Mouse (Mus musculus) WW6 (cell line): ENCODE measurements around the gene Snd1.

Source experiments
- DNase-seq: peaks from one replicate; pipeline ENCODE4 v3.0.0-alpha.2; 2013; ENCODE audit warnings: low read depth, low spot score

Snd1 gene

DNA sequence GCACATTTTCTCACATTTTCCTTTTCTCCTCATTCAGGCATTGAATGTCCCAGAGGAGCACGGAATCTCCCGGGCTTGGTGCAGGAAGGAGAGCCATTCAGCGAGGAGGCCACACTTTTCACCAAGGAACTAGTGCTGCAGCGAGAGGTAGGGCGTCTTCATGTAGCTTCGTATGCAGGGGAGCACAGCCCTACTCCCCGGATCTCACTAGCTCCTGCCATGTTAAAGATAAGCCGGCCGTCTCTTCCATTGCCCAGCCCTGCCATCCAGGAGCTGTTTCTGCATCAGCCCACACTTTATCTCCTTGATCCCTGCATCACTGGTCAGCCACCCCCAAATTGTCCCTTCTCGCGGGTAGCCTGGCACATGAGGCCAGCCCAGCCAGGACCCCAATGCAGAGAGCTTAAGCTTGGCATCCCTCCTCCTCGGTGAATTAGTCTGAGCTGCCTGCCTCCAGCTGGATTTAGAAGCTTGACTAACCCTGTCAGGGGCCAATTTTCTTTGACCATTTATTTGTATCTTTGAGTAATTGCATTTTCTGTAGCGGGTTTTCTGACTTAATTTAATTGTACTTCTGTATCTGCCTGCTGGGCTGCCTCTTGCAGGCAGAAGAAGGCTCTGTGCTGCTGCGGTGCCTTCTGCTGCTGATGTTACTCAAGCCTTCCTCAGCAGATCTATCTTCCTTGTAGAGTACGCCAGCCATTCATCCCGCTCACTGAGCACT is 321.0 kb downstream of the Snd1 start:
- no peak for DNase-seq

GRCm38 (mm10) chr6:28799818-28800217 is 324.9 kb downstream of the Snd1 start:
- DNase-seq = no peak

DNA sequence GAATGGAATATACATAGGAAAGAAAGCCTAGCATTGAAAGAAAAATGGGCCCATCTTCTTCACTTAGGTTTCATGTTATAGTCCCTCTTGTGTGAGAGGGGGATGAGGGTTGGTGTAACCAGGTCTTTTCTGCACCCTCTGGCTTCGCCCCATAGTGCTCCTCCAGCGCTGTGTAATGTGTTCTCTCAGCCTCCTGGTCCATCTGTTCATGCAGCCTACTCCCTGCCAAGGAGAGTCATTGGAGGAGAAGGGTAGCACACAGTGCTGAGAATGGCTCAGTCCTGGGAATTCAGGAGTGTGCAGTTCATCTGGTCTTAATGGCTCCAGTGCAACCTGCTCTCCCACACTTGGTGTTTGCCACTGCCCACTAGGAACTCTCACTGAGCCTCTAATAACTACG is 326.0 kb downstream of the Snd1 start:
- no peak for DNase-seq

GRCm38 (mm10) chr6:28803678-28804279 is 328.8 kb downstream of the Snd1 start:
- DNase-seq = no peak

- no peak for DNase-seq
Observed at GRCm38 (mm10) chr6:28804751-28805150, 329.8 kb downstream of the Snd1 start.

DNA sequence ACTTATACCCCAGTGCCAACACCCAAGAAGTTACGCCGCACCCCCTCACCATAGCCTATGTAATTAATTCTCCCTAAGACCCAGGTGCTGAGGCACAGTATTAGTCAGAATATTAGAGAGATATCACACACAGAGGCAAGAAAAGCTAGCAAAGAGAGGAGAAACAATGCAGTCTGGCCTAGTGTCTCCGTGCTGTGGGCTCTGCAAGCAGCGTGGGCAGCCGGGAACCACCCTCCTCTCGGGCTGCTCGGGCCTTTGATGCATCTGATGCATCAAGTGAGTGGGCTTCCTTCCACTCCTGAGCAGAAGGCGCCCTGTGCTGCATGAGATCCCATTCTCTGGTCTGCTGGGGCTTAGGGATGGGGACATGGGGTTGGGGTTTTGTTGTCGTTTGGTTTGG is 338.1 kb downstream of the Snd1 start:
- no peak for DNase-seq

DNA sequence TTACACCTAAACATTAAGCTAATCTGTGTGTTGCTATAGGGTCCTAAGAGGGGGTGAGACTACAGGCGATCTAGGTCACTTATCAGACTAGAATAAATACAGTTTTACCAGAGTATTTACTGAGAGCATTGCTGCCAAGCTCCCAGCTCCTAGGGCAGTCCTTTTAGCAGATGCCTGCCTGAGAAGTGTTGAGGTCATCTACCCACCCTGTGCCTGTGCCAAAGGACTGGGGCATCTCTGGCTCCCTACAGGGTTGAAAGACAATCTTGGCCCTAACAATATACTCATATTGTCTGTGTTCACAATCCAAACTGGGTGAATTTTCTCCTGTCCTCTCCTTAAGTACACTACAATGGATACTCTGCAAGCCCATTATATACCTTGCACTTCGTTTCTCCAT is 340.0 kb downstream of the Snd1 start:
- no peak for DNase-seq

GRCm38 (mm10) chr6:28817039-28817438 is 342.1 kb downstream of the Snd1 start:
- DNase-seq = no peak

- no peak for DNase-seq
Observed at GRCm38 (mm10) chr6:28819509-28820358, 344.8 kb downstream of the Snd1 start.

DNA sequence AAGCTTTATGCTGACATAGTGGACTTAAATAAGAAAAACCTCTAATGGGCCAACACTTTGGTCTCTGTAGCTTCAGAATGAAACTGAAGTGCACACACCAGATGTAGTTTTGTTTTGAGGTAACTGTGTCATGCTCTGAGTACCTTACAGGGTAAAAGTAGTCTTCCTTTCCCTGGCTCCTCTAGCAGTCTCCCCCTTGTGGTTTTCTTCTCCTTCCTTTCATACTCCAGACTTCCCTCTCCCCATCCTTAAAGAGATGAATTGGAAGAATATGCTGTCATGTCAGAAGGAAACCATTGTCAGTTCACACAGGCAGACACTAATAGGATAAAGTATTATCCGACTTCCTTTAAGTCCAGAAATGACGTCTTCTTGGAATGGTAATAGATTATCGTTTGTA is 347.4 kb downstream of the Snd1 start:
- DNase-seq = no peak

DNA sequence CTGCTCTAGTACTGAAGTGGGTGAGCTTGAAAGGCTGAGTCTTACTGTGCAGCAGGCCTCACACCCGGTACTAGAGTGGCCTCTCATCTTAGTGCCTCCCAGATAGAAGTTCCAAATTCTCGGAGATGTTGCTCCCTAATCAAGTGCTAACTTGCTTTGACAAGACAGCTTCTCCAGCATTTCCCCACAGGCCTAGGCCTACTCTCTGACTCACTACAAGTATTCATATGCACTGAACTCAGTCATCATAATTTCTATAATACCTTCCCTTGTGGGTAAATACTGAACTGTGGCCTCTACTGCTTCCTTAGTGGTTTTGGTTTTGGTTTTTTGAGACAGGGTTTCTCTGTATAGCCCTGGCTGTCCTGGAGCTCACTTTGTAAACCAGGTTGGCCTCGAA is 348.4 kb downstream of the Snd1 start:
- DNase-seq = no peak

GRCm38 (mm10) chr6:28823802-28824201 is 348.9 kb downstream of the Snd1 start:
- no peak for DNase-seq

DNA sequence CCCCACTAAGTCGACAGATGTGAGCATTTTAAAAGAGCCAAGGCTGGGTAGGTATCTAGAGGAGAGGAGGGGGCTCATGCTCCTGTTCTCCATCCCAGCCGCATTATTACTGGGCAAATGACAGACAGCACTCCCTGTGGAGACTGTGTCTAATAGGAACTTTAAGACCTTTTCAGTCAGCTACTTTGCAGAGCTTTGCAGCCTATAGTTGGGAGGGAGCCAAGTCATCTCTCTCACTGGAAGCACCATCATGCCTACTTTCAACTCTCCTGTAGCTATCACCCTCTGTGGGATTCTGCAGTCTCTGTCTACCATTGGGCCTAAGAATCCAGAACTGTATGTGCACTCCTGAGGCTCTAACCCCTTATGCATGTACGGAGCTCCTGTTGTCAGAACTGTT is 351.0 kb downstream of the Snd1 start:
- no peak for DNase-seq

- no peak for DNase-seq
Observed at GRCm38 (mm10) chr6:28826689-28827389, 351.9 kb downstream of the Snd1 start.

DNA sequence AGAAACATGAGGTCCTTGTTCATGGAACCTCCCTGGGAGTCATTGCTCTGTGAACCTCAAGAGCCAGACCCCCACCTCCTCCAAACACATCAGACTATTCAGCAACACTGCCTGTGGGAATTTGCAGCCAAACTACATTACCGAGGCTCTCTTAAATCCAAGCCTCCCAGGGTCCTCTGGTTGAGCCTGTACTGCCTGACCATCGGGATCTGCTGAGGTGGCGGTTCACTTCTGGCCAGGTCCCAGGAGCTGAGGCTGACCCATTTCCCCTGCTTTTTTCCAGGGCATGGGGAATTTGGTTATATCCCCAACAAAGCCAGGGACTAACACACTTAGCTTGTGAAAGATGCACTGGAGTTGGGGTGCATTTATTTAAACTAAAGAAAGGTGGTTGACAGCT is 352.6 kb downstream of the Snd1 start:
- no peak for DNase-seq

DNA sequence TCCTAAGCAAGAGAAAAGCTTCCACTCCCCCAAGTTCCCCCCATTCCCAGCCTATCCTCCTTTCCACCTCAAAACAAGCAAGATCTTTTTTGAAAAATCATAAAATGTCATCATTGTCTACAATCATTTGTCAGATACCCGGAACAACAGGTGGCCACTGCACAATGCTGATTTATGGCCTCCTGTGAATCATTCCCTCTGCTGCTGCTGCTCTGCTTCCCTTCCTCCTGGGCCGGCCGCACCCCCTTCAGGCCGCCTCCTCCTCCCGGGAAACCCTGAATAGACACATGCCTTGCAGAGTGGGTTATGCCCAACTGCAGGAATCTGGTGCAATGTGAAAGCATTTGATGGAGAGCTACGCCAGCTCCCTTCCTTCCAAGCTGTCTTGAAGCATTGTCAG is 353.7 kb downstream of the Snd1 start:
- DNase-seq = no peak

- no peak for DNase-seq
Observed at GRCm38 (mm10) chr6:28830306-28830705, 355.4 kb downstream of the Snd1 start.

DNA sequence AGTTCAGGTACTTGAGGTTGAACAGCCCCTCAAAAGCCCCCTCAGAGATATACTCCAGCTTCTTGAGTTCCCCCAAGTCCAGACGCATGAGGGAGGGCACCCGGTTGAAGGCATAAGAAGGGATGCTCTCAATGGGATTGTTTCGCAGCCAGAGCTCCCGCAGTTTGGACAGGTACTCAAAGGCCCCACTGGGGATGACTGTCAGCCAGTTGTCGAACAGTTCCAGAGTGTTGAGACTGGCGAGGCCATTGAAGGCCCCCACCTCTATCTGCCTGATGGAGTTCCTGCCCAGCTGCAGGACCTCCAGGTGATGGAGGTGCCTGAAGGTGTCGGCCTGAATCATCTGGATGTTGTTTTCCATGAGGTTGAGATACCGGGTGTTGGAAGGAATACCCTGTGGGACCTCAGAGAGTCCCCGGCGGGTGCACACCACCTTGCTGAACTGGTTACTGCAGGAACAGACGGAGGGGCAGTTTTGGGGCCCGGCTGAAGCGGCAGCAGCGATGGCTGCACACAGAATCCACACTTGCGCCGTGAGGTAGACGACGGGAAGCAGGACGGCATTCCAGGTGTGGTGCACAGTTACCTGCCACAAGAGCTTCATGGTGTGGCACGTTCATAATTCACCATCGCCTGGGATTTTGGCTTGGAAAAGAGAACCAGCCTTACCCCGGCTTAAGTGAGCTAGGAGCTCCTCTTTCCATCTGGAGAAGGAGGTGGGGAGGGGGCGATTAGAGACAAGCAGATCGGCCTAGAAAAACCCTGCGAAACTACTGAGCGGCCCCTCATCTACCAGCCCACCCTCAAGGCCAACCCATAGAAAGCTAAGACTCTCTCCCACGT is 356.3 kb downstream of the Snd1 start, which contains the start of gene Lrrc4:
Gene Lrrc4 (minus strand): TSS at position 737 of the 843 bp plus-strand sequence.
- DNase-seq = no peak

- no peak for DNase-seq
Observed at GRCm38 (mm10) chr6:28831854-28832750, 357.2 kb downstream of the Snd1 start.

GRCm38 (mm10) chr6:28832751-28833291 is 357.9 kb downstream of the Snd1 start:
- DNase-seq = no peak
